Mouse (Mus musculus) liver, embryonic 11.5 days (tissue): ENCODE measurements around the gene Sh3bp2. TPM values are rescaled to one million over a fixed set of nuclear protein-coding genes. Genes with fewer than 3 reads are reported as not detected.
"Not testable (repeated sequence)": the region's sequence is repeated elsewhere in the genome, so short reads cannot be mapped to it uniquely, and the experiment has no call there.

Experiments used
- ATAC-seq: fragments of 200-750 bp; cut with Nextera tagmentation; replicated peaks from 2 replicates; pipeline ENCODE4 v1.8.0; 2017; ENCODE audit warnings: moderate number of reproducible peaks, mild to moderate bottlenecking, moderate TSS enrichment, moderate library complexity; ENCODE audit not compliant: low FRiP score
- DNase-seq: peaks from one replicate; pipeline ENCODE4 v3.0.0-alpha.2; 2017; ENCODE audit warnings: low spot score
- H3K27ac ChIP-seq: fragments of 300-500 bp; sonication (generic); 2 replicates; pipeline ENCODE4 v1.5.1; 2014; ENCODE audit warnings: mild to moderate bottlenecking, low read depth, low read length, control low read depth
- H3K27me3 ChIP-seq: fragments of 300-500 bp; sonication (generic); replicated peaks from 2 replicates; pipeline ENCODE4 v1.6.1; 2014; ENCODE audit warnings: low read length, mixed read lengths; ENCODE audit not compliant: control insufficient read depth, insufficient read depth
- H3K36me3 ChIP-seq: fragments of 300-500 bp; sonication (generic); 2 replicates; pipeline ENCODE4 v1.6.1; 2014; ENCODE audit warnings: mild to moderate bottlenecking, low read length, moderate library complexity, mixed read lengths; ENCODE audit not compliant: control insufficient read depth, insufficient read depth
- H3K4me1 ChIP-seq: fragments of 300-500 bp; sonication (generic); replicated peaks from 2 replicates; pipeline ENCODE4 v1.6.1; 2014; ENCODE audit warnings: low read length, mixed read lengths; ENCODE audit not compliant: control insufficient read depth, insufficient read depth
- H3K4me2 ChIP-seq: fragments of 300-500 bp; sonication (generic); 2 replicates; pipeline ENCODE4 v1.6.1; 2014; ENCODE audit warnings: mild to moderate bottlenecking, control low read depth, moderate library complexity
- H3K4me3 ChIP-seq: fragments of 300-500 bp; sonication (generic); 2 replicates; pipeline ENCODE4 v1.5.1; 2014; ENCODE audit warnings: low read depth, low read length, control low read depth
- H3K9ac ChIP-seq: fragments of 300-500 bp; sonication (generic); 2 replicates; pipeline ENCODE4 v1.6.1; 2014; ENCODE audit warnings: low read depth, low read length, control low read depth
- H3K9me3 ChIP-seq: fragments of 300-500 bp; sonication (generic); 2 replicates; pipeline ENCODE4 v1.6.1; 2016; ENCODE audit warnings: low read length, inconsistent platforms, mixed read lengths; ENCODE audit not compliant: control insufficient read depth
- WGBS: fragments of 180-500 bp; shearing (Covaris S2); extraction: QIAGEN DNeasy Blood & Tissue Kit; methylation state at CpG from one replicate; pipeline ENCODE4 v1.1.7; 2014; 5-methylcytosine and 5-hydroxymethylcytosine counted together
- polyA plus RNA-seq: library from polyadenylated mRNA; unstranded; fragments of >200 nt; fragmentation: Nextera tagmentation; extraction: Ambion mirVana; gene quantifications from 2 replicates; pipeline ENCODE4 v1.2.1, GENCODE M21; 2014

The Sh3bp2 gene
- polyA plus RNA-seq, 1 experiment from 2014 or later, result 8.4 TPM

- Histone ChIP-seq H3K4me2 (no peak overlapping the region), H3K27ac (peak overlapping the region; percentile 74), H3K27me3 (no peaks in the 10 kb centered on the region), H3K36me3 (no peaks in the 10 kb centered on the region), H3K4me3 (no peak overlapping the region), H3K9me3 (no peaks in the 10 kb centered on the region), H3K4me1 (peaks cover 29% of the 10 kb centered on the region), H3K9ac (no peak overlapping the region)
- 61% methylated on average over 3 of the region's 3 CpGs for WGBS
- DNase-seq (no peak), ATAC-seq (no peak)
Measured at GRCm38 (mm10) chr5:34571551-34571950, 45.9 kb downstream of the Sh3bp2 start.

GRCm38 (mm10) chr5:34572568-34572967, 46.9 kb downstream of the Sh3bp2 start:
- H3K4me2 ChIP-seq, result peak overlapping the region; percentile 81
- H3K27me3 ChIP-seq, H3K9me3 ChIP-seq, DNase-seq, ATAC-seq, H3K36me3 ChIP-seq: not testable (repeated sequence)
- WGBS, result 27% methylated on average over 4 of the region's 4 CpGs
- H3K27ac ChIP-seq, result peak overlapping the region; percentile 95
- peak overlapping the region; percentile 77 for H3K9ac ChIP-seq
- H3K4me1 ChIP-seq, result peaks cover 39% of the 10 kb centered on the region
- H3K4me3 ChIP-seq, result peak overlapping the region; percentile 76

GRCm38 (mm10) chr5:34573268-34574221, 47.9 kb downstream of the Sh3bp2 start, which contains the start of gene Add1:
Gene Add1 (plus strand): TSS chr5:34573664.
- Histone ChIP-seq H3K27me3 (no peaks in the 10 kb centered on the region), H3K4me3 (peak within 1 kb of the TSS; percentile 76), H3K4me2 (peak within 1 kb of the TSS; percentile 81), H3K27ac (peak within 1 kb of the TSS; percentile 95), H3K9me3 (no peaks in the 10 kb centered on the region), H3K36me3 (no peaks in the 10 kb centered on the region; the same call in 1 of the 2 replicates), H3K9ac (peak within 1 kb of the TSS; percentile 89), H3K4me1 (peaks cover 47% of the 10 kb centered on the region)
- DNase-seq (peak; percentile 99), ATAC-seq (peak; percentile 98)
- WGBS, result under 1% methylated on average over 80 of the region's 84 CpGs

- peak overlapping the region; percentile 81 for H3K4me2 ChIP-seq
- no peaks in the 10 kb centered on the region for H3K9me3 ChIP-seq
Measured at GRCm38 (mm10) chr5:34574721-34575120, 49.1 kb downstream of the Sh3bp2 start.

GRCm38 (mm10) chr5:34576286-34576685, 50.6 kb downstream of the Sh3bp2 start:
- H3K27me3 ChIP-seq, result no peaks in the 10 kb centered on the region
- H3K36me3 ChIP-seq, result no peaks in the 10 kb centered on the region; the same call in 1 of the 2 replicates
- no peak overlapping the region for H3K4me3 ChIP-seq
- H3K9me3 ChIP-seq, result no peaks in the 10 kb centered on the region
- DNase-seq (no peak), ATAC-seq (no peak)
- H3K4me1 ChIP-seq, result peaks cover 54% of the 10 kb centered on the region
- H3K9ac ChIP-seq, result no peak overlapping the region
- WGBS, result 89% methylated on average over 1 of the region's 1 CpGs
- peak overlapping the region; percentile 21; the same call in 1 of the 2 replicates for H3K4me2 ChIP-seq
- H3K27ac ChIP-seq, result no peak overlapping the region

More at GRCm38 (mm10) chr5:34574721-34575120, 49.1 kb downstream of the Sh3bp2 start:
- DNase-seq (no peak), ATAC-seq (no peak)
- H3K27ac ChIP-seq, result peak overlapping the region; percentile 57; the same call in 1 of the 2 replicates
- peak overlapping the region; percentile 89 for H3K9ac ChIP-seq
- H3K27me3 ChIP-seq, result no peaks in the 10 kb centered on the region
- H3K4me1 ChIP-seq, result peaks cover 55% of the 10 kb centered on the region
- WGBS, result 24% methylated on average over 10 of the region's 10 CpGs
- no peaks in the 10 kb centered on the region; the same call in 1 of the 2 replicates for H3K36me3 ChIP-seq
- peak overlapping the region; percentile 76 for H3K4me3 ChIP-seq

- Histone ChIP-seq H3K4me2 (peak overlapping the region; percentile 31), H3K4me3 (peak overlapping the region; percentile 15; the same call in 1 of the 2 replicates), H3K36me3 (no peaks in the 10 kb centered on the region; the same call in 1 of the 2 replicates), H3K9ac (no peak overlapping the region), H3K27ac (peak overlapping the region; percentile 44), H3K27me3 (no peaks in the 10 kb centered on the region), H3K9me3 (no peaks in the 10 kb centered on the region), H3K4me1 (peaks cover 55% of the 10 kb centered on the region)
- 89% methylated on average over 7 of the region's 7 CpGs for WGBS
- DNase-seq (no peak), ATAC-seq (no peak)
Measured at GRCm38 (mm10) chr5:34578038-34578655, 52.5 kb downstream of the Sh3bp2 start.

GRCm38 (mm10) chr5:34579377-34579776, 53.7 kb downstream of the Sh3bp2 start:
- H3K36me3 ChIP-seq, result no peaks in the 10 kb centered on the region; the same call in 1 of the 2 replicates
- no peaks in the 10 kb centered on the region for H3K9me3 ChIP-seq
- no peak overlapping the region for H3K4me2 ChIP-seq
- ATAC-seq, result peak; percentile 37; the same call in 1 of the 2 replicates
- no peak overlapping the region for H3K4me3 ChIP-seq
- 39% methylated on average over 3 of the region's 3 CpGs for WGBS
- DNase-seq, result no peak
- no peak overlapping the region for H3K9ac ChIP-seq
- peak overlapping the region; percentile 9 for H3K27ac ChIP-seq
- H3K27me3 ChIP-seq, result no peaks in the 10 kb centered on the region
- H3K4me1 ChIP-seq, result peaks cover 62% of the 10 kb centered on the region

- peak; percentile 91 for ATAC-seq
- DNase-seq, H3K36me3 ChIP-seq, H3K9me3 ChIP-seq, H3K27me3 ChIP-seq: not testable (repeated sequence)
- Histone ChIP-seq H3K27ac (peak overlapping the region; percentile 98), H3K4me1 (peaks cover 47% of the 10 kb centered on the region), H3K4me2 (peak overlapping the region; percentile 74), H3K9ac (peak overlapping the region; percentile 59), H3K4me3 (peak overlapping the region; percentile 37)
- 21% methylated on average over 10 of the region's 10 CpGs for WGBS
Measured at GRCm38 (mm10) chr5:34581671-34582313, 56.2 kb downstream of the Sh3bp2 start.
